In the genomic region with DNA sequence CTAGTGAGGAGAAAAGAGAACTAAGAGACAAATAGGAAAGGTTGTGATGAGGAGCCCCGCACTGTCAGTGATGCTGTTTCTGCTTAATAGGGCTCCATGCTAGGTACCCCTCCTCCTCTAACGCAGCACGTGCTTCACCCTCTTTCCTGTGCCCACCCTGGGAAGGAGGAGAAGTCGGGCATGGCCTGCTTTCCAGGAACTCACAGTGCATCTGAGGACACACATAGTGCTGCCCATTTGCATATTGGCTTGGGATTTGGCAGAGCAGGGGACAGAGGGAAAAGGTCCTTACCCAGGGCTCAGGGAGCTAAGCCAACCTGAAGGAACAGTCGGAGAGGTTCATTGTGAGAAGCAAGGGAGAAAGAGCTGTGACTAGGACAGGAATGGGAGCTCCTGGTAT, we compare ENCODE assay signal across 13 mouse cellular contexts.
DNase-seq lines count a peak whose midpoint lies in the region.
"Had no signal": no experiment of that assay in that cellular context is flagged by ENCODE, and none has a peak within 500 bp of the region (broad histone marks: within the 10 kb centered on the region; RNA-seq: fewer than 3 reads in every experiment).

No protein-coding gene starts in this region.

- peak; percentile 25 for DNase-seq in cerebellum, postnatal 14 days
- DNase-seq in cerebellum, postnatal 25 days = no peak
- DNase-seq in kidney, adult 8-10 months = peak; percentile 5 to 29
- DNase-seq in kidney, postnatal 10 days = no peak
- DNase-seq in right cerebral cortex, postnatal 10 days (ENCODE audit: low spot score in 2 of 2) = peak; percentile 27 to 37
- DNase-seq in right cerebral cortex, postnatal 14 days = no peak
- DNase-seq in lung, postnatal 36 days = no peak
- DNase-seq: cerebellum, adult 9-10 months; gastrocnemius, postnatal 25 days; liver, embryonic 13.5 days; right cerebral cortex, adult 18-20 months; spleen, adult 18-20 months; thymus, postnatal 36 days had no signal

Comparison
In these comparisons a context has a peak if more than half of its experiments do, and no peak if none do; other contexts are left out.
1. DNase-seq: peak in cerebellum, postnatal 14 days (2 of 2), kidney, adult 8-10 months (2 of 2) and right cerebral cortex, postnatal 10 days (2 of 2); none in cerebellum, postnatal 25 days (0 of 2), kidney, postnatal 10 days (single experiment), right cerebral cortex, postnatal 14 days (single experiment) and lung, postnatal 36 days (single experiment).